Mouse (Mus musculus) E14TG2a.4 (cell line): ENCODE measurements around the gene Ctcf.

ENCODE experiments used
- CTCF ChIP-seq: conservative IDR thresholded peaks from 2 replicates; pipeline ENCODE4 v1.5.1; 2014; ENCODE audit warnings: low read length
- NANOG ChIP-seq: IDR thresholded peaks from 2 replicates; pipeline ENCODE4 v1.6.1; 2014; ENCODE audit warnings: borderline replicate concordance, low read length, mixed read lengths
- POU5F1 ChIP-seq: IDR thresholded peaks from 2 replicates; pipeline ENCODE4 v1.6.1; 2014; ENCODE audit warnings: low read length, borderline replicate concordance

DNA sequence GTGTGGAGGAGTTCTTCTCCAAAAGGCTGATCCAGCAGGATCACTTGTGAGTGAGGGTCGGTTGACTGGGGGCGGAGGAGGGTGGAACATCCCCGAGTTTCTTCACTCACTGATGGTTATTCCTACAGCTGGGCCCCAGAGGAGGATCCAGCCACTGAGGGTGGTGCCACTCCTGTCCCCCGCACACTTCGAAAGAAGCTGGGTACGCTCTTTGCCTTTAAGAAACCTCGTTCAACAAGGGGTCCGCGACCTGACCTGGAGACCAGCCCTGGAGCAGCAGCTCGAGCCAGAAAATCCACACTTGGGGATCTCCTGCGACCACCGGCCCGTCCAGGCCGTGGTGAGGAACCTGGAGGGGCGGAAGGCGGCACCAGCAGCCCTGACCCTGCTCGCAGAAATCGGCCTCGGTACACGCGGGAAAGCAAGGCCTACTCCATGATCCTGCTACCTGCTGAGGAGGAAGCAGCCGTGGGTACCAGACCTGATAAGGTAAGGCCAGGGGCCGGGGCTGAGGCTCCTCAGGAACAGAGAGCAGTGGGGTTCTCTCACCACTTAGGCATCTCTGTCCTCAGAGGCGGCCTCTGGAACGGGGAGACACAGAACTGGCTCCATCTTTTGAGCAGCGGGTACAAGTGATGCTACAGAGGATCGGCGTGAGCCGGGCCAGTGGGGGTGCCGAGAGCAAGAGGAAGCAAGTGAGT is 58.9 kb downstream of the Ctcf start:
- no peak for TF ChIP-seq CTCF
- no peak for TF ChIP-seq NANOG
- no peak for TF ChIP-seq POU5F1
